Mouse (Mus musculus) left cerebral cortex, postnatal 25 days (tissue): Measurements from ENCODE around the gene Aldh3b3. TPM values are rescaled to one million over a fixed set of nuclear protein-coding genes. Genes with fewer than 3 reads are reported as not detected.

ENCODE experiments used
- DNase-seq, 2 experiments: peaks; one replicate each; pipeline ENCODE4 v3.0.0; 2022; ENCODE audit warnings: low spot score in 2 of 2, mixed read lengths in 1 of 2
- intact Hi-C: fragments of 180-260 bp; cut with DNase I; formaldehyde crosslinking; loops from one replicate; pipeline ENCODE4 v1.15.1; 2025
- total RNA-seq, 2 experiments: library from RNA; stranded (reverse); gene quantifications; 2 replicates each; pipeline ENCODE4 v1.2.3; 2021

Gene Aldh3b3
- under 1 TPM in 1 of 2 experiments, not detected in 1; 0.11 TPM for total RNA-seq

- intact Hi-C loops, result no loop called here
- DNase-seq, result no peak
These were observed at the start of gene Aldh3b3 for GRCm38 (mm10) chr19:3958470-3958869. Gene Aldh3b3, plus strand, starts transcription at chr19:3958645.

- intact Hi-C loops, result no loop called here
- DNase-seq, result no peak
These were observed 48.2 kb upstream of the Aldh3b3 start for GRCm38 (mm10) chr19:3910206-3910605.

- intact Hi-C loops, result loop anchor here (1.0 kb wide), 1 partner anchor 61 kb away; the partner anchor contains the start of gene Chka
These were observed 45.9 kb upstream of the Aldh3b3 start, which contains the start of gene Ndufs8 for GRCm38 (mm10) chr19:3912337-3913204. Gene Ndufs8, minus strand, starts transcription at chr19:3912774.

GRCm38 (mm10) chr19:3913692-3914091 lies 44.8 kb upstream of the Aldh3b3 start:
- no peak for DNase-seq
- intact Hi-C loops, result no loop called here

More at GRCm38 (mm10) chr19:3912337-3913204, 45.9 kb upstream of the Aldh3b3 start, which contains the start of gene Ndufs8:
- DNase-seq, result peak; percentile 95 to 99

GRCm38 (mm10) chr19:3914535-3914934 lies 43.9 kb upstream of the Aldh3b3 start:
- intact Hi-C loops, result no loop called here
- DNase-seq, result no peak

- intact Hi-C loops, result no loop called here
- DNase-seq, result no peak
These were observed 41.7 kb upstream of the Aldh3b3 start for GRCm38 (mm10) chr19:3916727-3917126.

GRCm38 (mm10) chr19:3919928-3920327 lies 38.5 kb upstream of the Aldh3b3 start:
- DNase-seq, result no peak

GRCm38 (mm10) chr19:3922661-3923371 lies 35.6 kb upstream of the Aldh3b3 start:
- intact Hi-C loops, result no loop called here
- DNase-seq, result no peak

More at GRCm38 (mm10) chr19:3919928-3920327, 38.5 kb upstream of the Aldh3b3 start:
- intact Hi-C loops, result no loop called here

GRCm38 (mm10) chr19:3923586-3923985 lies 34.9 kb upstream of the Aldh3b3 start:
- intact Hi-C loops, result no loop called here
- no peak for DNase-seq

- intact Hi-C loops, result no loop called here
- DNase-seq, result no peak
These were observed 34.3 kb upstream of the Aldh3b3 start for GRCm38 (mm10) chr19:3924190-3924589.

GRCm38 (mm10) chr19:3924868-3925267 lies 33.6 kb upstream of the Aldh3b3 start:
- intact Hi-C loops, result no loop called here
- no peak for DNase-seq

- intact Hi-C loops, result no loop called here
- DNase-seq, result no peak
These were observed 32.6 kb upstream of the Aldh3b3 start for GRCm38 (mm10) chr19:3925859-3926258.

- intact Hi-C loops, result no loop called here
- no peak for DNase-seq
These were observed 32.2 kb upstream of the Aldh3b3 start for GRCm38 (mm10) chr19:3926279-3926678.

- DNase-seq, result no peak
- intact Hi-C loops, result no loop called here
These were observed 31.8 kb upstream of the Aldh3b3 start for GRCm38 (mm10) chr19:3926685-3927084.

GRCm38 (mm10) chr19:3927989-3928388 lies 30.5 kb upstream of the Aldh3b3 start:
- no peak for DNase-seq
- intact Hi-C loops, result no loop called here

GRCm38 (mm10) chr19:3928779-3929178 lies 29.7 kb upstream of the Aldh3b3 start:
- DNase-seq, result no peak
- intact Hi-C loops, result no loop called here

GRCm38 (mm10) chr19:3929211-3929941 lies 29.1 kb upstream of the Aldh3b3 start, which contains the start of gene Aldh3b1:
Gene Aldh3b1, minus strand, starts transcription at chr19:3929808.
- intact Hi-C loops, result no loop called here
- peak; percentile 53 to 64 for DNase-seq

GRCm38 (mm10) chr19:3930262-3931057 lies 28.0 kb upstream of the Aldh3b3 start:
- no peak for DNase-seq
- intact Hi-C loops, result no loop called here

GRCm38 (mm10) chr19:3931716-3932115 lies 26.7 kb upstream of the Aldh3b3 start:
- DNase-seq, result no peak
- intact Hi-C loops, result no loop called here
